Mouse (Mus musculus) hindbrain, embryonic 14.5 days (tissue): ENCODE data around the gene Phospho1. TPM values are rescaled to one million over a fixed set of nuclear protein-coding genes. Genes with fewer than 3 reads are reported as not detected.
A peak's percentile ranks its signal among the peaks of the same experiment; 100 is the strongest.

Source experiments
- ATAC-seq: fragments of 200-750 bp; cut with Nextera tagmentation; 2 replicates; pipeline ENCODE4 v1.8.0; 2017; ENCODE audit warnings: moderate number of reproducible peaks, mild to moderate bottlenecking, moderate TSS enrichment, moderate library complexity; ENCODE audit not compliant: low FRiP score
- DNase-seq: peaks from one replicate; pipeline ENCODE4 v3.0.0-alpha.2; 2015; ENCODE audit warnings: low spot score
- H3K27ac ChIP-seq: fragments of 300-500 bp; sonication (generic); 2 replicates; pipeline ENCODE4 v1.5.1; 2014; ENCODE audit warnings: mild to moderate bottlenecking, moderate library complexity
- H3K27me3 ChIP-seq: fragments of 300-500 bp; sonication (generic); 2 replicates; pipeline ENCODE4 v1.6.1; 2014; ENCODE audit warnings: mild to moderate bottlenecking, low read length, mixed read lengths; ENCODE audit not compliant: control insufficient read depth, insufficient read depth
- H3K36me3 ChIP-seq: fragments of 300-500 bp; sonication (generic); replicated peaks from 2 replicates; pipeline ENCODE4 v1.6.1; 2014; ENCODE audit not compliant: control insufficient read depth, insufficient read depth
- H3K4me1 ChIP-seq: fragments of 300-500 bp; sonication (generic); replicated peaks from 2 replicates; pipeline ENCODE4 v1.6.1; 2014; ENCODE audit warnings: antibody characterized with exemption, low read length, mixed read lengths; ENCODE audit not compliant: control insufficient read depth, insufficient read depth
- H3K4me2 ChIP-seq: fragments of 300-500 bp; sonication (generic); replicated peaks from 2 replicates; pipeline ENCODE4 v1.6.1; 2014; ENCODE audit warnings: mild to moderate bottlenecking, moderate library complexity
- H3K4me3 ChIP-seq: fragments of 300-500 bp; sonication (generic); replicated peaks from 2 replicates; pipeline ENCODE4 v1.5.1; 2014; ENCODE audit warnings: mild to moderate bottlenecking, low read length
- H3K9ac ChIP-seq: fragments of 300-500 bp; sonication (generic); 2 replicates; pipeline ENCODE4 v1.6.1; 2014
- H3K9me3 ChIP-seq: fragments of 300-500 bp; sonication (generic); 2 replicates; pipeline ENCODE4 v1.6.1; 2016; ENCODE audit warnings: low read length; ENCODE audit not compliant: control insufficient read depth
- WGBS: fragments of 180-500 bp; shearing (Covaris S2); extraction: QIAGEN DNeasy Blood & Tissue Kit; methylation state at CpG from one replicate; pipeline ENCODE4 v1.1.7; 2014; 5-methylcytosine and 5-hydroxymethylcytosine counted together
- polyA plus RNA-seq: library from polyadenylated mRNA; unstranded; fragments of >200 nt; fragmentation: Nextera tagmentation; extraction: Ambion mirVana; gene quantifications from 2 replicates; pipeline ENCODE4 v1.2.1, GENCODE M21; 2014

The Phospho1 gene
- polyA plus RNA-seq, 1 experiment from 2014 or later = 0.37 TPM

GRCm38 (mm10) chr11:95835832-95836231 lies 11.5 kb downstream of the Phospho1 start:
- WGBS = 50% methylated on average over 6 of the region's 6 CpGs
- H3K27ac ChIP-seq = no peak overlapping the region
- no peaks in the 10 kb centered on the region for H3K9me3 ChIP-seq
- peaks cover 62% of the 10 kb centered on the region for H3K27me3 ChIP-seq
- no peak for DNase-seq
- no peak overlapping the region for H3K9ac ChIP-seq
- ATAC-seq = no peak
- no peak overlapping the region for H3K4me2 ChIP-seq
- H3K36me3 ChIP-seq = no peaks in the 10 kb centered on the region
- peaks cover 9% of the 10 kb centered on the region; the same call in 1 of the 2 replicates for H3K4me1 ChIP-seq
- H3K4me3 ChIP-seq = no peak overlapping the region

- Histone ChIP-seq H3K4me3 (no peak overlapping the region), H3K4me2 (no peak overlapping the region), H3K4me1 (0 out of 2 replicates have a peak, but pooled peaks cover 4% of the 10 kb centered on the region), H3K27me3 (peaks cover 56% of the 10 kb centered on the region), H3K27ac (no peak overlapping the region), H3K9ac (no peak overlapping the region), H3K9me3 (no peaks in the 10 kb centered on the region), H3K36me3 (no peaks in the 10 kb centered on the region)
- ATAC-seq (no peak), DNase-seq (no peak)
- 61% methylated on average over 6 of the region's 6 CpGs for WGBS
Measured at GRCm38 (mm10) chr11:95836433-95836832, 12.1 kb downstream of the Phospho1 start.

GRCm38 (mm10) chr11:95837059-95837458 lies 12.8 kb downstream of the Phospho1 start, which contains the start of gene Gngt2:
Gngt2 (plus strand) TSS chr11:95837216.
- Histone ChIP-seq H3K27ac (no peak within 1 kb of the TSS), H3K4me3 (no peak within 1 kb of the TSS), H3K4me1 (0 out of 2 replicates have a peak, but pooled peaks cover 4% of the 10 kb centered on the region), H3K4me2 (no peak within 1 kb of the TSS), H3K9ac (no peak within 1 kb of the TSS), H3K27me3 (peaks cover 50% of the 10 kb centered on the region), H3K36me3 (no peaks in the 10 kb centered on the region), H3K9me3 (no peaks in the 10 kb centered on the region)
- no peak for ATAC-seq
- WGBS = 74% methylated on average over 10 of the region's 10 CpGs
- DNase-seq = peak; percentile 50

- no peak overlapping the region for H3K4me3 ChIP-seq
- peaks cover 35% of the 10 kb centered on the region for H3K27me3 ChIP-seq
- no peak for DNase-seq
- ATAC-seq = no peak
- H3K4me2 ChIP-seq = no peak overlapping the region
- no peak overlapping the region for H3K27ac ChIP-seq
- H3K4me1 ChIP-seq = 0 out of 2 replicates have a peak, but pooled peaks cover 4% of the 10 kb centered on the region
- no peak overlapping the region for H3K9ac ChIP-seq
- 80% methylated on average over 4 of the region's 4 CpGs for WGBS
- no peaks in the 10 kb centered on the region for H3K9me3 ChIP-seq
- no peaks in the 10 kb centered on the region for H3K36me3 ChIP-seq
Measured at GRCm38 (mm10) chr11:95838598-95838997, 14.3 kb downstream of the Phospho1 start.

- Histone ChIP-seq H3K9me3 (no peaks in the 10 kb centered on the region), H3K9ac (no peak overlapping the region), H3K4me1 (no peaks in the 10 kb centered on the region), H3K27me3 (peaks cover 28% of the 10 kb centered on the region), H3K27ac (no peak overlapping the region), H3K36me3 (no peaks in the 10 kb centered on the region), H3K4me3 (no peak overlapping the region), H3K4me2 (no peak overlapping the region)
- no peak for ATAC-seq
- DNase-seq = no peak
- whole genome bisulfite sequencing = 67% methylated on average over 8 of the region's 8 CpGs
Measured at GRCm38 (mm10) chr11:95838999-95839868, 14.9 kb downstream of the Phospho1 start.

GRCm38 (mm10) chr11:95840694-95841497 lies 16.6 kb downstream of the Phospho1 start:
- no peaks in the 10 kb centered on the region for H3K4me1 ChIP-seq
- no peak overlapping the region for H3K4me3 ChIP-seq
- H3K27ac ChIP-seq = no peak overlapping the region
- H3K27me3 ChIP-seq = peaks cover 14% of the 10 kb centered on the region
- ATAC-seq (no peak), DNase-seq (no peak)
- no peak overlapping the region for H3K9ac ChIP-seq
- H3K9me3 ChIP-seq = no peaks in the 10 kb centered on the region
- 80% methylated on average over 5 of the region's 5 CpGs for WGBS
- H3K36me3 ChIP-seq = no peaks in the 10 kb centered on the region
- no peak overlapping the region for H3K4me2 ChIP-seq

- Histone ChIP-seq H3K27me3 (peaks cover 8% of the 10 kb centered on the region), H3K9ac (no peak overlapping the region), H3K4me2 (peak overlapping the region; percentile 15; the same call in 1 of the 2 replicates), H3K36me3 (no peaks in the 10 kb centered on the region), H3K27ac (no peak overlapping the region), H3K9me3 (no peaks in the 10 kb centered on the region), H3K4me1 (no peaks in the 10 kb centered on the region), H3K4me3 (no peak overlapping the region; the same call in 1 of the 2 replicates)
- 60% methylated on average over 10 of the region's 10 CpGs for WGBS
- no peak for DNase-seq
- ATAC-seq = no peak
Measured at GRCm38 (mm10) chr11:95841498-95841830, 17.2 kb downstream of the Phospho1 start.

GRCm38 (mm10) chr11:95842074-95842681 lies 17.9 kb downstream of the Phospho1 start, which contains the start of gene Abi3:
Abi3 (minus strand) TSS chr11:95842476.
- no peaks in the 10 kb centered on the region for H3K9me3 ChIP-seq
- WGBS = 15% methylated on average over 11 of the region's 11 CpGs
- peaks cover 3% of the 10 kb centered on the region; the same call in 1 of the 2 replicates for H3K27me3 ChIP-seq
- peak within 1 kb of the TSS; percentile 15 for H3K4me2 ChIP-seq
- no peaks in the 10 kb centered on the region for H3K36me3 ChIP-seq
- no peak for ATAC-seq
- no peak within 1 kb of the TSS; the same call in 1 of the 2 replicates for H3K4me3 ChIP-seq
- H3K9ac ChIP-seq = no peak within 1 kb of the TSS
- H3K27ac ChIP-seq = no peak within 1 kb of the TSS
- H3K4me1 ChIP-seq = no peaks in the 10 kb centered on the region
- no peak for DNase-seq

- Histone ChIP-seq H3K27ac (no peak overlapping the region), H3K27me3 (no peaks in the 10 kb centered on the region), H3K36me3 (no peaks in the 10 kb centered on the region), H3K4me3 (no peak overlapping the region), H3K4me1 (no peaks in the 10 kb centered on the region), H3K9me3 (no peaks in the 10 kb centered on the region), H3K9ac (no peak overlapping the region), H3K4me2 (no peak overlapping the region)
- no peak for ATAC-seq
- 80% methylated on average over 5 of the region's 5 CpGs for WGBS
- DNase-seq = no peak
Measured at GRCm38 (mm10) chr11:95842953-95843352, 18.7 kb downstream of the Phospho1 start.
